Mouse (Mus musculus) ES-E14 (cell line): ENCODE data around the gene Hist2h2be. TPM values are rescaled to one million over a fixed set of nuclear protein-coding genes. Genes with fewer than 3 reads are reported as not detected.

Experiments
- DNase-seq: peaks from one replicate; pipeline ENCODE4 v3.0.0-alpha.2; 2013; ENCODE audit warnings: low read depth, low spot score
- H3K27ac ChIP-seq: 2 replicates; pipeline ENCODE4 v1.5.1; 2012; ENCODE audit warnings: low read depth, mild to moderate bottlenecking, low read length, moderate library complexity, mixed read lengths; ENCODE audit not compliant: poor library complexity, insufficient read depth, severe bottlenecking
- H3K36me3 ChIP-seq: 2 replicates; pipeline ENCODE4 v1.6.1; 2012; ENCODE audit warnings: mild to moderate bottlenecking, low read length, moderate library complexity, mixed read lengths; ENCODE audit not compliant: control insufficient read depth, poor library complexity, insufficient read depth, severe bottlenecking
- H3K4me1 ChIP-seq, 2 experiments: fragments of 150-350 bp in 1 of 2; sonication (generic) in 1 of 2; 2 replicates each; pipeline ENCODE4 v1.6.1; 2012; ENCODE audit warnings: low read length in 2 of 2, mild to moderate bottlenecking in 1 of 2, mixed read lengths in 1 of 2; ENCODE audit not compliant: control insufficient read depth in 2 of 2, insufficient read depth in 2 of 2, poor library complexity in 1 of 2
- H3K4me3 ChIP-seq, 2 experiments: fragments of 150-350 bp in 1 of 2; sonication (generic) in 1 of 2; 2 replicates each; pipeline ENCODE4 v1.5.1; 2012; ENCODE audit warnings: low read length in 2 of 2, low read depth in 1 of 2, mild to moderate bottlenecking in 1 of 2, mixed read lengths in 1 of 2; ENCODE audit not compliant: insufficient read depth in 1 of 2, poor library complexity in 1 of 2, severe bottlenecking in 1 of 2
- H3K9ac ChIP-seq: 2 replicates; pipeline ENCODE4 v1.6.1; 2012; ENCODE audit warnings: low read depth, mild to moderate bottlenecking, low read length, mixed read lengths; ENCODE audit not compliant: poor library complexity, insufficient read depth, severe bottlenecking
- H3K9me3 ChIP-seq: fragments of 150-350 bp; sonication (generic); 2 replicates; pipeline ENCODE4 v1.6.1; 2012; ENCODE audit warnings: low read depth, mild to moderate bottlenecking, low read length; ENCODE audit not compliant: control insufficient read depth, insufficient read depth
- CHD2 ChIP-seq: IDR thresholded peaks from 2 replicates; pipeline ENCODE4 v1.6.1; 2014; ENCODE audit warnings: mild to moderate bottlenecking, low read depth, low read length, inconsistent platforms
- HCFC1 ChIP-seq: IDR thresholded peaks from 2 replicates; pipeline ENCODE4 v1.6.1; 2012; ENCODE audit warnings: low read length, inconsistent platforms, borderline replicate concordance; ENCODE audit not compliant: insufficient read depth
- MAFK ChIP-seq: IDR thresholded peaks from 2 replicates; pipeline ENCODE4 v1.6.1; 2014; ENCODE audit warnings: mild to moderate bottlenecking, low read depth, low read length, inconsistent platforms; ENCODE audit not compliant: insufficient read depth
- ZC3H11A ChIP-seq: IDR thresholded peaks from 2 replicates; pipeline ENCODE4 v1.6.1; 2012; ENCODE audit warnings: low read depth, mild to moderate bottlenecking, inconsistent platforms, low read length, borderline replicate concordance
- ZNF384 ChIP-seq: IDR thresholded peaks from 2 replicates; pipeline ENCODE4 v1.6.1; 2012; ENCODE audit warnings: low read depth, low read length, inconsistent platforms
- in situ Hi-C, 2 experiments: fragments of 600-800 bp; cut with MboI; formaldehyde crosslinking; loops; one replicate each; pipeline ENCODE4 v1.15.1; 2025; ENCODE audit warnings: low sequenced_read_pairs in 2 of 2, inconsistent platforms in 1 of 2; ENCODE audit not compliant: unreplicated experiment in 2 of 2
- total RNA-seq: library from RNA; depleted of rRNA; stranded (reverse); fragments of 300-350 nt; gene quantifications from 2 replicates; pipeline ENCODE4 v1.2.3, GENCODE M21; 2012

Gene Hist2h2be
- total RNA-seq, 1 experiment = 0.80 TPM

DNA sequence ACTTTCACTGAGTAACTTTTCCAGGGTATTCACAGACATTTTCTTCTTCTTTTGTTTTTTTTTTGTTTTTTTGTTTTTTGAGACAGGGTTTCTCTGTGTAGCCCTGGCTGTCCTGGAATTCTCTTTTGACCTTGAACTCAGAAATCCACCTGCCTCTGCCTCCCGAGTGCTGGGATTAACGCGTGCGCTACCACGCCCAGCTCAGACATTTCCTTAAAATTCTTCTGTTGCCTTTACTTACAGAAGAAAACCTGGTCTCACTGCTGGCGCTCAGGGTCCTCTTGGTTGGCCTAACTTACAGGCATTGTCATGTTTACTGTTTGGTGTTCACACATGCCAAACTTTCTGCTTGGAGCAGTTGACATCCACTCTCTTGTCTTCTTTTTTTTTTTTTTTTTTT lies 45.7 kb upstream of the Hist2h2be start:
- Histone ChIP-seq H3K9ac (no peak overlapping the region), H3K4me1 (peaks cover 5 to 13% of the 10 kb centered on the region in 2 experiments; a peak in 3 of 4 replicates), H3K36me3 (peaks cover 35% of the 10 kb centered on the region), H3K9me3 (no peaks in the 10 kb centered on the region), H3K4me3 (no peak overlapping the region), H3K27ac (no peak overlapping the region; the same call in 1 of the 2 replicates)
- in situ Hi-C loops = no loop called here
- DNase-seq = no peak
- TF ChIP-seq CHD2 = no peak
- TF ChIP-seq ZNF384 = 0 out of 2 replicates have a peak, but pooled peaks have one; percentile 40
- TF ChIP-seq ZC3H11A = no peak

DNA sequence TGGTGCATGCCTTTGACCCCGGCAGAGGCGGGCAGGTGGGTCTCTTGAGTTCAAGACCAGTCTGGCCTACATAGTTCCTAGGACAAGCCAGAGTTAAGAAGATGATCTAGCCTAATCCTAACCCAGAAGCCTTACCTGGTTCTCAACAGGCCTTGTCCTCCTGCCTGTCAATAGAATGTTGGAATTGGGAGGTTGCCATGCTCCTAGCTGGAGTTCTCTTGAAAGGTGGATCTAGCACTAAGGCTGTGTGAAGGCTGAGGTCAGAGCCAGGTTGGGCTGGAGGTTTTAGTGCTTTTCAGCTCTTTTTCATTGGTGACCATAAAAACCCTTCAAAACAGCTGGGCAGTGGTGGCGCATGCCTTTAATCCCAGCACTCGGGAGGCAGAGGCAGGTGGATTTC lies 42.5 kb upstream of the Hist2h2be start:
- H3K27ac ChIP-seq = no peak overlapping the region
- no peak for DNase-seq
- H3K4me1 ChIP-seq = peaks cover 6 to 18% of the 10 kb centered on the region in 2 experiments
- TF ChIP-seq HCFC1 (no peak), ZC3H11A (no peak), ZNF384 (no peak), CHD2 (no peak), MAFK (no peak)
- no peak overlapping the region for H3K9ac ChIP-seq
- peaks cover 34% of the 10 kb centered on the region for H3K36me3 ChIP-seq
- no peak overlapping the region for H3K4me3 ChIP-seq
- in situ Hi-C loops = no loop called here
- no peaks in the 10 kb centered on the region for H3K9me3 ChIP-seq

DNA sequence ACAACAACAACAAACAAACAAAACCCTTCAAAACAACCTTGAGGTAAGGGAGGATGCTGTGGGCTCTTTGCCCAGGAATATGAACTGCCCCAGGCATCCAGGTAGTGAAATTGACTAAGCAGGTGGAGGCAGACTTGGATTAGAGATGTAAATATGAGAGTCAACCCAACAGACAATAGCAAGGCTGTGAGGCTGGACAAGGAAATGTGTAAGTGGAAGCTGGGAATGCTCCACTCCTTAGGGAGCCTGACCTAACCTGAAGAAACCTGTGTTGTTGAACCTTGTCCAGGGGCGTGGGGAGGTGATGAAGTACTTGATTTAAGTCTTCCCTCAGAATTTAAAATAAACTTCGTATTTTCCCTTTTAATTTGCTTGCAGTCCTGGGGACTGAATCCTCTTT lies 42.0 kb upstream of the Hist2h2be start:
- H3K36me3 ChIP-seq = peaks cover 30% of the 10 kb centered on the region
- TF ChIP-seq ZNF384 (no peak), MAFK (no peak), HCFC1 (no peak), CHD2 (no peak), ZC3H11A (no peak)
- H3K9me3 ChIP-seq = no peaks in the 10 kb centered on the region
- in situ Hi-C loops = no loop called here
- no peak for DNase-seq
- H3K4me1 ChIP-seq = peaks cover 6 to 21% of the 10 kb centered on the region in 2 experiments
- no peak overlapping the region for H3K27ac ChIP-seq
- no peak overlapping the region for H3K4me3 ChIP-seq
- no peak overlapping the region for H3K9ac ChIP-seq

DNA sequence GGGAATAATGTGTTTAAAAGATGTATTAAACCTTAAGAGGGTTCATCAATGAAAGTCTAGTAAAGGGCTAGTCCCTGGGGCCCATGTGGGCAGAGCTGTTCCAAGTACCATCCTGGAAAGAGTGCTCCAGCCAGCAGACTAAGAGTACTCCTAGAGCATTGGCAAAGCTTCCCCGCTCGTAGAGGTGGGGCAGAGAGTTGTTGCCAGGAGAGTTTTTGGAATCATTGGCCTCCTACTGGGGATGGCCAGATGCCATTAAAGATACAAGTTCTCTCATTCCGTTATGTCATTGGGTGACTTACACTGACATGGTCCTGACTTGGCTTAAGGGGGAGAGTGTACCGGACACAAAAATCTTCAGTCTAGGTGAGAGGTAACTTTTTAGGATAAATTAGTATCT lies 41.4 kb upstream of the Hist2h2be start:
- in situ Hi-C loops = no loop called here
- no peak for TF ChIP-seq ZNF384
- no peak for TF ChIP-seq CHD2
- no peak for TF ChIP-seq ZC3H11A
- no peak for TF ChIP-seq MAFK
- TF ChIP-seq HCFC1 = no peak
- Histone ChIP-seq H3K9me3 (no peaks in the 10 kb centered on the region), H3K9ac (no peak overlapping the region), H3K27ac (no peak overlapping the region), H3K4me3 (no peak overlapping the region), H3K36me3 (peaks cover 24% of the 10 kb centered on the region), H3K4me1 (peaks cover 5 to 20% of the 10 kb centered on the region in 2 experiments)
- no peak for DNase-seq
